Mouse (Mus musculus) frontal cortex, postnatal 14 days (tissue): ENCODE results near the gene Anapc13.

Source experiments
- DNase-seq, 2 experiments: peaks; one replicate each; pipeline ENCODE4 v3.0.0; 2022; ENCODE audit warnings: low spot score in 2 of 2

Gene Anapc13

DNA sequence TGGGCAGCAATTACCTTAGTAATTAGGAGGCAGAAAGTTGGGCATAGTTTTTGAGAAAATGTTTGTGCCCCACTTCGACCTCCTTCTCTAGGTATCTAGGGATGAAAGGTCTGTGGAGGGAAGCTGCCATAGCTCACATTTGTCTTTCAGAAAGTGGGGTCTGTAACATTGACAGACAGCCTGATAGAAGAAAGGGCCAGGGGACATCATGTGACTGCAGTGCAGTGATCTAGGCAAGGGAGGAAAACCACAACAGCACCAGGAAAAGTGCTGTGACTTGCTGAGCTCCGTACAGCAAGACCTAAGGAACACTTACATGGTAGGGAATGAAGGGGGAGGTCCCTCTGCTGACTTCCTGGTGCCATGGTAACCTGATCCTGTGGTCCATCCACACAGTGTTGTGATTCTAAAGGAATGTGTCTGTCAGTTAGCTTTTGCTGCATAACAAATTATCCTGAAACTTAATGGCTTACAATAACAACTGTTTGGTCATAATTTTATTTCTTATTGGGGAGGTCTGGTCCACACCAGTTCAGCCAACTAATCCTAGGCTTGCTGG is 5.6 kb downstream of the Anapc13 start:
- DNase-seq = no peak

GRCm38 (mm10) chr9:102632173-102632572 is 6.1 kb downstream of the Anapc13 start:
- no peak for DNase-seq

DNA sequence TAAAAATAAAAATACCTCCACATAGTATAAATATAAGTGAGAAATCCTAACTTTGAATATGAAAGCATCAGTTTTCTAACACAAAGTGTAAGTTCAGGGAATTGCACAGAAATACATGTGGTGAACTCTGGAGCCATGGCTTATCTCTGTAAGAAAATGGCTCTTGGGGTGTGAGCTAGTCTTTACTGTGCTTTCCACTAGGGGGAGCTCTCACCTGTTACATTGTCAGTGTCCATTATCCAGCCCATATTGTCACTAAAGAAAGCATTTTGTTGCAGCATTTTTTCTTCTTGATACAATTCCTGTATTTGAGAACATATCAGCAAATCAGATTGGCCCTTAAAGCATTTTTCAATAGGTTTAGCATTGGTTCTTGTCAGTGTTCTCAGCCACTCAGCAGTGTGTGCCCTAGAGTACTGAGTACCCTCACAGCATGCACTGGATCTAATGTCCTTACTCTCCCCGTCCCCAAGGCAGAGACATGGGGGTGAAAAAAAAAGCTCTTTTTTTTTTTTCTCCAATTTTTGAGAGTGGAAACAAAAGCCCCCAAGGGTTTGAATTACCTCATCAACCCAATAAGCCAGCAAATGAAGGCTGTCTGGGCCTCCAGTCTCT is 6.9 kb downstream of the Anapc13 start:
- no peak for DNase-seq

GRCm38 (mm10) chr9:102634453-102634852 is 8.4 kb downstream of the Anapc13 start:
- no peak for DNase-seq

DNA sequence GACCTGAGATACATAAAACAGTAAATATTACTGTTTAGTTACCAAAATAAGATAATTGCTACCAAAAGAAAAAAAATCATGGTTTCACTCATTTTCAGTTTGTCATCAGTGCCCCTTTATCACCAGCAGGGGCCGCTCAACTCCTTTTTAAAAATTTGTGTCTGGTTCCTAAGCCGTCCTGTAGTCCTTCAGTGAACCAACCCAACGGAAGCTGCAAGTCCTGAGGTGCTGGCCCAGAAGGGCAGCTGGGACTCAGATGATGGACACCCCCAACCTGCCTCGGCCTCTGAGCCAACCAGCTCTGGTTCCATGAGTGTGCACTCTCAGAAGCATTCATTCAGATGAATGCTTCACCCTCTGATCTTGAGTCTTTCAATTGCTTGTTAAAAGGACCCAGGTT is 10.5 kb downstream of the Anapc13 start:
- DNase-seq = peak in 1 of 2 experiments; percentile 45

- DNase-seq = no peak
These were observed 11.0 kb downstream of the Anapc13 start for GRCm38 (mm10) chr9:102637115-102637514.

GRCm38 (mm10) chr9:102638963-102639362 is 12.9 kb downstream of the Anapc13 start:
- no peak for DNase-seq

DNA sequence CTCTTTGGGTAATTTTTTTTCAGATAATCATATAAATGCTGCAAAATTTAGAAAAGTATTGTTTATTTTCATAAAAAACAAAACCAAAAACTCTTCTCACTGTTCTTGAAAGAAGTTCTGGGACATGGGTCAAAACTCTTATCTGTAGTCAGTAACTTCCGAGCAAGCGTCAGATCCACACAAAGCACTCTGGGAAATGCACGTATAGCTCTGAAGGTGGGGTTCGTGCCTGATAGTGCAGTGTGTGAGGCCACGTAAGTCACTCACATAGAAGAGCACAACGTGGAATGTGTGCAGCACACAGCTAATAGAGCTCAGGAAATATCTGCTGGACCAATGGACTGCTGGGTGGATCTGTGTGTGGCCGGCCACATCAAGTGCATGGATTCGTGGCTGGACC is 13.4 kb downstream of the Anapc13 start:
- no peak for DNase-seq

DNA sequence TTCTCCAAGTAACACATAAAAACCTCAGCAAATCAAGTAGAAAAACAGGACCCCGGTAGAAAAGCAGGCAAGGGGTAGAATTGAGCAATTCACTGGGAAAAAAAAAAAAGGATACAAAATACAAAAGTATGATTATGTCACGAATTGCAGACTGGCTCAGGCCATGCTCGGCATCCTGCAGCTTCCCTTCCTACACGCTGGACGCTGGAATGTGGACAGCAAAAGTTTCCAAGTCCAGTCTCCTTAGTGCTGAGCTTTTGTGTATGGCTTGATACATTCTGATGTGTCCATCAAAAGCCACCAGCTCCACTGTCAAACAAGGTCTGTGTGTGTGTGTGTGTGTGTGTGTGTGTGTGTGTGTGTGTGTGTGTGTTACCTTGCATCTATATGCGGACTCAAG is 15.4 kb downstream of the Anapc13 start:
- no peak for DNase-seq

DNA sequence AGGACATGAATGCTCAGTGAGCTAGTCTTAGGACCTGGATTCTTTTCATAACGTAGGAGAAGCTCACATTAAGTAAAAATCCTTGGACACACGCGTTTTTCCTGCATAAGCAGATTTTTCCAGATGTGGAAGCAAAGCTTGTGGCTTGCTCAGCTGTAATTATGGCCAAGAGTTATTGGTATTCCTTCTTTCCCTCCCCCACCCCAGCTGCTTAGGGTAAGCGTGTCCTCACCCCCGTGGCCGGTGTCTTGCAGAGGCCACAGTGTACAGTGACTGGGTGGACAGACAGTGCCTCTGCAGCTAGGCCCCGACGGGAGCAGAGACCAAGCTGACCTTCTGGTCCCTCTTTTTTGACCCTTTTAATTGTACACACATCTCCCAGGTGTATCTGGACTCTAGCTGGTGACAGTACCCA is 17.0 kb downstream of the Anapc13 start:
- DNase-seq = no peak

DNA sequence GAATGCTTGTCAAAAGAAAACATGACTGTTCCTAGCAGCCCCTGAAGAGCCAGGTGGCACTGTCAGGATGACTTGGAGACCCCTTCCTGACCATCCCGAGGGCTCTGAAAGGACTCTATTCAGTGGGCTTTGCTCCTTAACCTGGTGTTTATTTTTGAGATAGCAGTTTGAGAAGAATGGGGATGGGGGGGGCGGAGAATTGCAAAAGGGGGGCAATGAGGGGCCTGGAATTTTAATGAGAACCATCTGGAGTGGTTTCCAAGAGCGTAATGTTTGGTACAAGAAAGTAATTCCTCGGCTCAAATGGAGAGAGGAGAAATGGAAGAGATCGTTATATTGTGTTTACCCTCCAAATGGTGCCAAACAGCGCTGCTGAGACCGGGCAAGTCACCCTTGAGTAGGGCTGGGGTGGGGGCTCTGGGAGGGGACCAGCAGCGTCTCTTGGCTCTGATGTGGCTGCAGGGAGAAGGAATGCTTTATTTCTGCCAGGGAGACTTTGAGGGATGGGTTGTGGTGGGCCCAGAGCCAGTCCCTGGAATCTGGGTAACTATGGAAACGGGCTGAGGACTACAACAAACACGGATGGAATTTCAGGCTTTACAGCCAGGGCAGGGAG is 17.5 kb downstream of the Anapc13 start:
- peak in 1 of 2 experiments; percentile 29 for DNase-seq

DNA sequence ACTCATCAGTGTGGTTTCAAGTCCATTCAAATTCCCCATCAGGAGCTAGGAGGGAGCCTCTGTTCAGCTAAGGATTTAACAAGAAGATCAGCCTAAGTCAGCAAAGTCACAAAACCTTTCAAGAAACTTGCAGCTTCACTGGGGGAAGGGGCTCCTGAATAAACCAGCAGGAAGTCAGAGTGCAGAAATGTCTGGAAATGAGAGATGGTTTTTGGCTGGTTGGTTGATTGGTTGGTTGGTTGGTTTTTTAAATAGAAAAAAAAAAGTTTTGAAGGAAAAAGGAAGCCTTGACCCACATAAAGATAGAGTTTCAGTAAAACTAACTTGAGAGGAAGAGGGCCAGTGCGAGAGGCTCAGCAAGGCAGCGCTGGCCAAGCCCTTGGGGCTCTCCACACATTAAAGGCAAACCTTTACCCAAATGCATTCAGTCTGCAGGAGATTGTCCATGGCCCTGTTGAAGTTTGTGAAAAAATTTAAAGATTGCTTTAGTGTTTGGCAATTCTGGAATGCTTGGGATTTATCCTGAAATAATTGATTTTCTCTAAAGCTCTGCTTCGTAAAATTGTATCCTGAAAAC is 19.1 kb downstream of the Anapc13 start:
- no peak for DNase-seq

DNA sequence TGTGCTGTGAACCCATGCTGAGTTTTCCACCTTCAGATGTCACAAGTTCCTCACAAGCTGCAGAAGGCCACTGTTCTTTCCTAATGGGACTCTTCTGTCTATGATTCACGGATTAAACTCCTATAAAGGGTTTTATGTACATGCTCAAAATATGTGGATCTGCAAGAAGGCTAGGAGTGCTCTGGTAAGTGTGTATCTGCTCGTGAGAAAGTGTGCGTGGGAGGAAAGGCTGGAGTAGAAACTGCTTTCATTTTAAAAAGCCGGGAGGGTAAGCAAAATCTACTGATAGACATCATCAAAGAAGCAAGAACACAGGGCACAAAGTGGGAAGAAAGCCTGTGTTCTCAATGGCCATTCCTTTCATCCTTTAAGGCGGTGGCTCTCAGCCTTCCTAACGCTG is 20.9 kb downstream of the Anapc13 start:
- no peak for DNase-seq

DNA sequence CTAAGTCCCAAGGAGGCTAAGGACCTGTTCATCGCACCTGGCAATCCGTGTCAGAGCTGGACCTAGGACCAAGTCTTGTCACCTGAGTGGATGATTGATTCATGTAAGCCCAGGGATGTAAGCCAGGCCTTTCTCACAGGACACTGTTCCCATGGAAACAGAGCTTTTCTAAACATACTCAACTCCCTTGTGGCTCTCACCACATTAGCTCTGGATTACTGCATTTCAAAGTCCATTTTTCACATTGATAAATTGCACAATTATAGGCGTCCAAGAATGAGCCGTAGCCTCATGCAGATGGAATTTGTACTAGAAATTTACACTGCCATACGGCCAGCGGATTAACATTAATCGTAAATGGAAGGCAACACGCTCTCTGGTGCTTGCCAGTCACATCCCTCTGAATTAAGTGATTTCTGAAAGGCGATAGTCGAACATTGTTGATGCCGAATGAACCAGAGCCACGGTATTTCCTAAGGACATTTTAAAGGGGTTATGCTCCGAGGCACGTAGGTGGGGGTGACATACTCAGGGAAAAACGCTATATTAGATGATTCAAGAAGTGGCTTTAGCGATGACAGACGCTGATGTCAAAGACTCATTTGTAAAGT is 23.9 kb downstream of the Anapc13 start:
- no peak for DNase-seq

DNA sequence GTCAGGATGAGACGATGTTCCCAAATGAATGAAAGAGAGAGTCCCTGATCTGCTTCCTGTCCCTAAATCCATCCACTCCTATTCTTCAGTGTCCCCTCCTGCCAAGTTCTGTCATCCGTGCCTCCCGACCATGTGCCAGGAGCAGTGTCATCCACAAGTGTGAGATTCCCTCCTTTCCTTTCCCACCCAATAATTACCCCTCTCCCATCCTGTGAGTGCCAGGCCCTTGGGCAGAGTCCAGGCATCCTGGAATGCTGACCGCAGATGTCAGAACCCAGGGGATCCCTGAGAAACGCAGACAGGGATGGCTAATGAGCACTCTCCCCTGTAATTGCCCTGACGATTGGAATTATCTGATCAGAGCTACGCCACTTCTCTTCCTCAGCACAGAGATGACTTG is 24.5 kb downstream of the Anapc13 start:
- DNase-seq = no peak

GRCm38 (mm10) chr9:102651199-102651720 is 25.2 kb downstream of the Anapc13 start:
- no peak for DNase-seq

GRCm38 (mm10) chr9:102656355-102657095 is 30.4 kb downstream of the Anapc13 start:
- DNase-seq = no peak

DNA sequence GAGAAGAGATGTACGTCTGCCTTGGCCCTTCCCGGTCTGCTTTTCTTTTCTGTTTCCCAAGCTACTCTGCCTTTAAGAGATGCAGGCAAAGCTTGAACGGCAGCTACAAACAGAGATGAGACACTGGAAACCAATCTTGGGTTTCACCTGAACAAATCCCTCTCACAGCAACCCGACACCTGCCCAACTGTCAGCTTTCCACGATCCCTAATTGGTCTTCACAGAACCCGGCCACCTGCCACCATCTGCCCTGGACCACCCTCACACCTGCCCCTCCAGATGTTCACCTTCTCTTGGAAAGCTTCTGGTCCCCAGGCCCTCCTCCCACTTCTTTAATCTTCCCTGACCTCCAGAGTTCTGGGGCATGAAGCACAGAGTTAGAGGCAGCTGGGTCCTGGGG is 42.0 kb downstream of the Anapc13 start:
- DNase-seq = no peak

- no peak for DNase-seq
These were observed 42.8 kb downstream of the Anapc13 start for GRCm38 (mm10) chr9:102668906-102669305.

GRCm38 (mm10) chr9:102673381-102673780 is 47.3 kb downstream of the Anapc13 start:
- DNase-seq = no peak

GRCm38 (mm10) chr9:102675922-102676321 is 49.8 kb downstream of the Anapc13 start:
- DNase-seq = no peak

DNA sequence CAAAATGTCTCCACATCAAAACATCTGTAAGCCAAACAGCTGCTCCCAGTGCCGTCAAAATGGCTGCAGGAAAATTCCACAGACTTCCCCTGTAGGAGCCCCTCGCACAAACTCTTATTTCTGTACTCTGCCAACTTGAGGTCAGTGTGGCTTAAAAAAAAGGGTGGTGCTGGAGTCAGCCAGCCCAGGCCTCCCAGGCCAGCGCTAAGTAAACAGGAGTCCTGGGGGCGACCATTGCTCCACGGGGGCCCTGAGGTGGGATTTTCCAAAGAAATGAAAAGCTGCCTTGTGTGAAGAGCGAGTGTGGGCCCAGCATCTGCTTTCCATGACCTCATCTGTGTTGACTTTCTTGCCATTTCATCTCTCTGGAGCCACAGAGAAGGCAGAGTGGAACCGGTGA is 55.4 kb downstream of the Anapc13 start:
- DNase-seq = no peak
